Mouse (Mus musculus): ENCODE results near the gene Kifc3.

Kifc3 gene

DNA sequence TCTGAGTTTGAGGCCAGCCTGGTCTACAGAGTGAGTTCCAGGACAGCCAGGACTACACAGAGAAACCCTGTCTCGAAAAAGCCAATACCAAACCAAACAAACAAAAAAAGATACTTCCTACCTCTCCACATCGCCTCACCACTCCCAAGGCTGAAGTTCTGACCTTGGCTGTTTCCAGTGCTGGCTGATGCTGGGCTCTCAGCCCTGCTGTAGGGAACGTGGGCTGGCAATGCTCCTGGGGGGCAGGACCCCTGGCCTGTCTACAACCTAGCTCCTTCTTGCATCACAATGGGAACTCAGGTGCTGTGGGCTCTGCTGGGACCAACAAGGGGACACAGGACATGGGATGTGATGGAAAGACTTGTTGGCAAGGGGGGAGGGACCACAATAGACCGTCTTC, 89.5 kb downstream of the Kifc3 start:
- Histone ChIP-seq H3K4me1 (replicated peaks; ENCODE audit: low read depth, low read length) (peaks cover 34% of the 10 kb centered on the region), H3K36me3 (ENCODE audit: insufficient read depth, low read length) (peaks cover 35% of the 10 kb centered on the region), H3K27me3 (ENCODE audit: insufficient read depth, low read length) (no peaks in the 10 kb centered on the region), H3K4me3 (replicated peaks; ENCODE audit: low read length) (no peak overlapping the region), H3K9me3 (ENCODE audit: low read length) (no peaks in the 10 kb centered on the region)
- TF ChIP-seq NANOG (IDR thresholded peaks at IDR 0.05; ENCODE audit: borderline replicate concordance, low read length) (no peak), POU5F1 (IDR thresholded peaks at IDR 0.05; ENCODE audit: borderline replicate concordance, low read length) (no peak), CTCF (conservative IDR thresholded peaks at IDR 0.05; ENCODE audit: low read length) (no peak)

DNA sequence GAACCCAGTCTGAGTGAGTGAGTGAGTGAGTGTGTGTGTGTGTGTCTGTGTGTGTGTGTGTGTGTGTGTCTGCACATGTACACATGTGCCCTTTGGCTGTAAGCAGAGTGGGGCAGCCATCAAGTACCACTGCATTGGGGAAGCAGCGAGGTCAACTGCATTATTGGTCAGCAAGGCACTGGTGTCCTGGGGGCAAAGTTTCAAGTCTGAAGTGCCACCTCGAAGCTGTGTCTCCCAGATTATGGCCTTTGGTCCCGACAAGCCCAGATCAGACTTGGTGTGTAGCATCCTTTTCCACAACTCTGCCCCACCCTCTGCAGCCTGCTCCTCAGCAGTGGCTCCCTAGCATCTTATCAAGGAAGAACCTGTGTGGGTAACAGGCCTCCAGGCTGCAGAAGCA, 90.0 kb downstream of the Kifc3 start:
- H3K4me3 ChIP-seq (replicated peaks; ENCODE audit: low read length) = no peak overlapping the region
- TF ChIP-seq NANOG (IDR thresholded peaks at IDR 0.05; ENCODE audit: borderline replicate concordance, low read length) (no peak), POU5F1 (IDR thresholded peaks at IDR 0.05; ENCODE audit: borderline replicate concordance, low read length) (no peak), CTCF (conservative IDR thresholded peaks at IDR 0.05; ENCODE audit: low read length) (no peak)
- no peaks in the 10 kb centered on the region for H3K27me3 ChIP-seq (ENCODE audit: insufficient read depth, low read length)
- peaks cover 34% of the 10 kb centered on the region for H3K4me1 ChIP-seq (replicated peaks; ENCODE audit: low read depth, low read length)
- H3K36me3 ChIP-seq (ENCODE audit: insufficient read depth, low read length) = peaks cover 41% of the 10 kb centered on the region
- H3K9me3 ChIP-seq (ENCODE audit: low read length) = no peaks in the 10 kb centered on the region

DNA sequence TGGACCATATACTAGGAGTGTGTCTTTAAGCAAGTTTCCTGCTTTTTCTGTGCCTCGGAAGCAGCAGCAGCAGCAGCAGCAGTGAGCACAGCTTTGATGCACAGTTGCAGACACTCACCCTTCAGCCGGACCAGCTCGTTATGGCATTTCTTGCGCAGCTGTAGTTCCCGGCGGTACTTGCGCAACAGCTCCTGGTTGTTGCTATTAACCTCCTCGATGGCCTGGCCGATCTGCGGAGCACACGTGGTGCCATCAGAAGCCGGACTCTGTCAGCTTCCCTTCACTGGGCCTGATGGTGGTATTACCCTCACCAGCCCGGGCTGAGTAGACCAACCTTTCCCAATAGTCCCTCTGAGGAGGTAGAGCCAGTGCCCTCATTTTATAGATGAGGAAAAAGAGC, 95.3 kb downstream of the Kifc3 start:
- TF ChIP-seq CTCF (conservative IDR thresholded peaks at IDR 0.05; ENCODE audit: low read length) (no peak), POU5F1 (IDR thresholded peaks at IDR 0.05; ENCODE audit: borderline replicate concordance, low read length) (no peak), NANOG (IDR thresholded peaks at IDR 0.05; ENCODE audit: borderline replicate concordance, low read length) (no peak)
- Histone ChIP-seq H3K27me3 (ENCODE audit: insufficient read depth, low read length) (no peaks in the 10 kb centered on the region), H3K4me3 (replicated peaks; ENCODE audit: low read length) (no peak overlapping the region), H3K9me3 (ENCODE audit: low read length) (no peaks in the 10 kb centered on the region), H3K4me1 (replicated peaks; ENCODE audit: low read depth, low read length) (peaks cover 22% of the 10 kb centered on the region), H3K36me3 (ENCODE audit: insufficient read depth, low read length) (peaks cover 87% of the 10 kb centered on the region)

DNA sequence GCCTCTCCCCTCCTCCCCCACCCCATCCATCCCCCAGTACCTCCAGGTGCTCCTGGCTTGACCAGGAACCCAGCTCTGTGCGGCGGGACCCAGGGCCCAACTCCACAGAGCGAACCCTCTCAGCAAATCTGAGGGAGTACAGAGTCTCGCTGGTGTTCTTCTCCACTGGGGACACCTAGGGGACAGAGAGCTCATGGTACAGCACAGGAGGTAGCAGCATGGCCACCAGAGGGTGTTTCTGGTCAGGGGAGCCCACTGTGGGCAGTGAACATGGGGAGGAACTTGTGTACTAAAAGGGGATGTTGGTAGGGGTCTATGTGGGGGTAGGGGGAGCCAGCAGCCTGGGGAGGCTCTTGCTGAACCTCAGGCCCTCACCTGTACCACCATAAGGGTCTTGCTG, 100.6 kb downstream of the Kifc3 start:
- H3K4me1 ChIP-seq (replicated peaks; ENCODE audit: low read depth, low read length) = peaks cover 16% of the 10 kb centered on the region
- TF ChIP-seq POU5F1 (IDR thresholded peaks at IDR 0.05; ENCODE audit: borderline replicate concordance, low read length) = no peak
- no peak for TF ChIP-seq CTCF (conservative IDR thresholded peaks at IDR 0.05; ENCODE audit: low read length)
- TF ChIP-seq NANOG (IDR thresholded peaks at IDR 0.05; ENCODE audit: borderline replicate concordance, low read length) = no peak
- no peaks in the 10 kb centered on the region for H3K27me3 ChIP-seq (ENCODE audit: insufficient read depth, low read length)
- H3K36me3 ChIP-seq (ENCODE audit: insufficient read depth, low read length) = peaks cover 100% of the 10 kb centered on the region
- no peaks in the 10 kb centered on the region for H3K9me3 ChIP-seq (ENCODE audit: low read length)
- H3K4me3 ChIP-seq (replicated peaks; ENCODE audit: low read length) = no peak overlapping the region

DNA sequence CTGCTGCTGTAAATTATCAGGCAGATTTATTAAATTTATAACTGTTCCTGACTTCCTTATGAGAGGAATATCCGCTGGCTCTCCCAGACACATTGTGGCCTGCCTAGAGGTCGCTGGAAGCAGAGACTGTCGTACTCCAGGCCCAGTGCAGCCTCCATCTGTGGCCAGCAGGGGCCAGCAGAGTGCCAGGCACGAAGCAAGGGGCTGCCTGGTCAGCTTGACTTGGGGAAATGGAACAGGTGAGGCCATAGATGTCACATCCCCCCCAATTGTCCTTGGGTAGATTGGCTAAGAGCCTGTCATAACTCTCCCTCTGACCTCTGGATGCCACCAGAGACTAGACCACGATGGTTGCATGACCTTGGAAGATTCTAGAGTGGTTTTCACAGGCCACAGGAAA, 103.6 kb downstream of the Kifc3 start:
- H3K36me3 ChIP-seq (ENCODE audit: insufficient read depth, low read length) = peaks cover 100% of the 10 kb centered on the region
- no peaks in the 10 kb centered on the region for H3K27me3 ChIP-seq (ENCODE audit: insufficient read depth, low read length)
- no peak overlapping the region for H3K4me3 ChIP-seq (replicated peaks; ENCODE audit: low read length)
- TF ChIP-seq POU5F1 (IDR thresholded peaks at IDR 0.05; ENCODE audit: borderline replicate concordance, low read length) (no peak), CTCF (conservative IDR thresholded peaks at IDR 0.05; ENCODE audit: low read length) (peak; percentile 95), NANOG (IDR thresholded peaks at IDR 0.05; ENCODE audit: borderline replicate concordance, low read length) (no peak)
- H3K4me1 ChIP-seq (replicated peaks; ENCODE audit: low read depth, low read length) = peaks cover 26% of the 10 kb centered on the region
- H3K9me3 ChIP-seq (ENCODE audit: low read length) = no peaks in the 10 kb centered on the region

DNA sequence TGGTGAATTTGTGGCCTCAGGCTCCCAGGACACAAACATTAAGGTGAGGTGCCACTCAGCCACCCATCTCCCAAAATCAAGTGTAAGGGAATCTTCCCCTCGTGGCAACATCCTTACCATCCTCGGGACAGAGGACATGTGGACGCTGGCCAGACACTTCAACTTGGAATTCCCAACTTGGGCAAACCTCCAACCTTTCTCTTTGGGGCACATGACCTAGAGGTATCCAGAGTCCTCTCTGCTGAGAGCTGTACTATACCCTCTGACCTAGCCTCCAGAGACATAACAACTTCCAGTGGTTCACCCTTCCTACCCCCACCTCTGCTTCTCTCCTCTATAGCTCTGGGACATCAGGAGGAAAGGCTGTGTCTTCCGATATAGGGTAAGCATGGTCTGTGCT, 109.0 kb downstream of the Kifc3 start:
- Histone ChIP-seq H3K27me3 (ENCODE audit: insufficient read depth, low read length) (no peaks in the 10 kb centered on the region), H3K9me3 (ENCODE audit: low read length) (no peaks in the 10 kb centered on the region), H3K4me1 (replicated peaks; ENCODE audit: low read depth, low read length) (peaks cover 34% of the 10 kb centered on the region), H3K4me3 (replicated peaks; ENCODE audit: low read length) (no peak overlapping the region), H3K36me3 (ENCODE audit: insufficient read depth, low read length) (peaks cover 100% of the 10 kb centered on the region)
- no peak for TF ChIP-seq CTCF (conservative IDR thresholded peaks at IDR 0.05; ENCODE audit: low read length)
- no peak for TF ChIP-seq POU5F1 (IDR thresholded peaks at IDR 0.05; ENCODE audit: borderline replicate concordance, low read length)
- no peak for TF ChIP-seq NANOG (IDR thresholded peaks at IDR 0.05; ENCODE audit: borderline replicate concordance, low read length)

DNA sequence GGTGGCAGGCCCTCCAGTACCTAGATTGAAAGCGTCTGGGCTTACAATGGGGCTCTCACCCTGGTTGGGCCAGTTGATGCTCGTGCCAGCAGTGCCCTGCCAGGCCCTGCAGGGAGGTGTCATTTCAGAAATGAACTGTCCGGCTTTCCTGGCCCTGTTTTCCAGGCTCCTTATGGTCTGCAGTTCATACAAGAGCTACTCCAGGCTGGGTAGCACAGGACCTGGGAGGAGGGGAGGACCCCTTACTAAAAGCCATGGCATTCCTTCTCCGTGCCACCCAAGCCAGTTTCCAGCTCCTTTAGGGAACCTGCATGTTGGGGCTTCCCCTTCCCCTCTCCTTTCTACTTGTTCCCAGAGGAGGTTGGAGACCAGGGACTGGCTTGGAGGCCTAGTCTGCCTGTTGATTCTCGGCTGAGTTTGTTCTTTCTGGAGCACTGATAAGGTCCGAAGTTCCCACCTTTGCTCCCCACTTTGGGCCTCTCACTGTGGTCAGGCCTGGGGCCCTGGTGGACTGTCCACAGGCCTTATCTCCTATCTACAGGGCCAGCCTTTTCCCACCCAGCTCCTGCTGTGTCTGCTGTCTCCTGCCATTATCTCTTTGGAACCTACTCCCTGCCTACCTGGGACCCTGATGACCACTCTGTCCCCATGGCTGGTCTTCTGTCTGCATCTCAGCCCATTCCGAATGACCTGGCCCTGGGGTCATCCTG, 117.0 kb downstream of the Kifc3 start:
- no peak for TF ChIP-seq CTCF (conservative IDR thresholded peaks at IDR 0.05; ENCODE audit: low read length)
- TF ChIP-seq NANOG (IDR thresholded peaks at IDR 0.05; ENCODE audit: borderline replicate concordance, low read length) = no peak
- TF ChIP-seq POU5F1 (IDR thresholded peaks at IDR 0.05; ENCODE audit: borderline replicate concordance, low read length) = no peak
- Histone ChIP-seq H3K4me3 (replicated peaks; ENCODE audit: low read length) (peak overlapping the region; percentile 53; the same call in 1 of the 2 replicates), H3K36me3 (ENCODE audit: insufficient read depth, low read length) (peaks cover 76% of the 10 kb centered on the region), H3K27me3 (ENCODE audit: insufficient read depth, low read length) (no peaks in the 10 kb centered on the region), H3K9me3 (ENCODE audit: low read length) (no peaks in the 10 kb centered on the region), H3K4me1 (replicated peaks; ENCODE audit: low read depth, low read length) (peaks cover 44% of the 10 kb centered on the region)

DNA sequence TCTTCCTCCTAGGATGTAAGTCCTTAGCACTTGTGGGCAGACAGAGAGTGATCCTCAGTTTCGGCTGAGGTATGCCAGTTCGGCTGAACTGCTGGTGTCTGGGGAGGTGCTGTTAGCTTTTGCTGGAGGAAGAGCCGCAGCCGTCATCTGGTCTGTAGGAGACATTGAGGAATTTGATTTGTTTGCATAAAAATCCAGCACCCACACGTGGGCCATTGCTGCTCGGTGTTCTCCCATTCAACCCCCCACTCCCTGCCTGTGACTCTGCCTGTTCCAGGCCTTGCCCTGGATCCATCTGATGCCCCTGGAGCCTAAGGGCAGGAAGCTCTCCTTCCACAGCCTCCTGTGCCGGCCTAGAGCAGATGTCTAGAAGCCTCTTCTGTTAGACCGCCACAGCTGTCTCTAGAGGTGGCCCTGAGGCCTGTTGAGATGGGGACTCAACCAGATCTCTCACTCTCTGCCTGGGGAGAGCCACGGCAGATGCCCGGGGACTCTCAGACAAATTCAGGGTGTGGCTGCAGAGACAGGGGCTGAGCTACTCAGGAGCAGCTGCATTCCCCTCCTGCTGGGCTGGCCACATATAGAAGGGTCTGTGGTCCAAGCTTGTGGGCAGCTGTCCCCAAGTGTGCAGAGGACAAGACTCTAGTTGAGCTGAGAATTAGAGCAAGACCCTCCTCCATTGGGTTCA, 117.7 kb downstream of the Kifc3 start:
- TF ChIP-seq CTCF (conservative IDR thresholded peaks at IDR 0.05; ENCODE audit: low read length) (no peak), POU5F1 (IDR thresholded peaks at IDR 0.05; ENCODE audit: borderline replicate concordance, low read length) (no peak), NANOG (IDR thresholded peaks at IDR 0.05; ENCODE audit: borderline replicate concordance, low read length) (no peak)

More for the DNA sequence above, 117.7 kb downstream of the Kifc3 start:
- H3K4me1 ChIP-seq (replicated peaks; ENCODE audit: low read depth, low read length) = peaks cover 48% of the 10 kb centered on the region
- no peaks in the 10 kb centered on the region for H3K27me3 ChIP-seq (ENCODE audit: insufficient read depth, low read length)
- H3K36me3 ChIP-seq (ENCODE audit: insufficient read depth, low read length) = peaks cover 69% of the 10 kb centered on the region
- peak overlapping the region; percentile 53 for H3K4me3 ChIP-seq (replicated peaks; ENCODE audit: low read length)
- H3K9me3 ChIP-seq (ENCODE audit: low read length) = no peaks in the 10 kb centered on the region
